Mouse (Mus musculus) neural tube, embryonic 13.5 days (tissue): Measurements from ENCODE around the gene Tet1. TPM values are rescaled to one million over a fixed set of nuclear protein-coding genes. Genes with fewer than 3 reads are reported as not detected.
A peak's percentile ranks its signal among the peaks of the same experiment; 100 is the strongest.

Source experiments
- ATAC-seq: fragments of 200-750 bp; cut with Nextera tagmentation; 2 replicates; pipeline ENCODE4 v1.8.0; 2017; ENCODE audit warnings: low read depth, mild to moderate bottlenecking, moderate TSS enrichment, moderate library complexity
- H3K27ac ChIP-seq: fragments of 300-500 bp; sonication (generic); replicated peaks from 2 replicates; pipeline ENCODE4 v1.5.1; 2015; ENCODE audit warnings: moderate library complexity, mild to moderate bottlenecking, inconsistent platforms
- H3K27me3 ChIP-seq: fragments of 300-500 bp; sonication (generic); 2 replicates; pipeline ENCODE4 v1.6.1; 2015; ENCODE audit warnings: mild to moderate bottlenecking, inconsistent platforms
- H3K36me3 ChIP-seq: fragments of 300-500 bp; sonication (generic); 2 replicates; pipeline ENCODE4 v1.6.1; 2015; ENCODE audit warnings: mild to moderate bottlenecking, inconsistent platforms
- H3K4me1 ChIP-seq: fragments of 300-500 bp; sonication (generic); replicated peaks from 2 replicates; pipeline ENCODE4 v1.6.1; 2015; ENCODE audit warnings: inconsistent platforms
- H3K4me2 ChIP-seq: fragments of 300-500 bp; sonication (generic); 2 replicates; pipeline ENCODE4 v1.6.1; 2015; ENCODE audit warnings: inconsistent platforms, mild to moderate bottlenecking, moderate library complexity
- H3K4me3 ChIP-seq: fragments of 300-500 bp; sonication (generic); 2 replicates; pipeline ENCODE4 v1.5.1; 2015; ENCODE audit warnings: mild to moderate bottlenecking, inconsistent platforms
- H3K9ac ChIP-seq: fragments of 300-500 bp; sonication (generic); 2 replicates; pipeline ENCODE4 v1.6.1; 2015; ENCODE audit warnings: moderate library complexity, mild to moderate bottlenecking, inconsistent platforms
- H3K9me3 ChIP-seq: fragments of 300-500 bp; sonication (generic); 2 replicates; pipeline ENCODE4 v1.6.1; 2016; ENCODE audit warnings: inconsistent platforms
- WGBS: fragments of 180-500 bp; shearing (Covaris S2); methylation state at CpG from one replicate; pipeline ENCODE4 v1.1.7; 2015; 5-methylcytosine and 5-hydroxymethylcytosine counted together
- polyA plus RNA-seq: library from polyadenylated mRNA; unstranded; fragments of >200 nt; fragmentation: Nextera tagmentation; extraction: Ambion mirVana; gene quantifications from 2 replicates; pipeline ENCODE4 v1.2.1, GENCODE M21; 2015

Gene Tet1
- polyA plus RNA-seq, 1 experiment from 2014 or later, result 30.4 TPM

- ATAC-seq, result no peak
- 43% methylated on average over 8 of the region's 8 CpGs for WGBS
- H3K27ac ChIP-seq, result no peak overlapping the region
- H3K27me3 ChIP-seq, result no peaks in the 10 kb centered on the region
- H3K4me2 ChIP-seq, result no peak overlapping the region
- no peak overlapping the region for H3K9ac ChIP-seq
- no peaks in the 10 kb centered on the region for H3K4me1 ChIP-seq
- H3K36me3 ChIP-seq, result no peaks in the 10 kb centered on the region
- no peak overlapping the region for H3K4me3 ChIP-seq
- no peaks in the 10 kb centered on the region for H3K9me3 ChIP-seq
These were observed 7.0 kb downstream of the Tet1 start for GRCm38 (mm10) chr10:62901826-62902225.

DNA sequence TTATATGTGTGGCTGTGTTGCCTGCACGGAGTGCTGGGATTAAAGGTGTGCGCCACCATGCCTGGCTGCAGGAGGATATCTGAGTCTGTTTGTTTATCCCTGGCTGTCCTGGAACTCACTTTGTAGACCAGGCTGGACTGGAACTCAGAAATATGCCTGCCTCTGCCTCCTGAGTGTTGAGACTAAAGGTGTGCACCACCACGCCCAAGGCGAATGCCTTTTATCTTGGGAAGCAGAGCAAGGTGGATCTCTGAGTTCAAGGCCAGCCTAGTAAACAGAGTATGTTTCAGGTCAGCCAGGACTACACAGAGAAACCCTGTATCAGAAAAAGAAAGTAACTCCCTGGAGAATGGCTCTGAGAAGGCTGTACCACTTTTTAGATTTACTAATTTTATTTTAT, 8.7 kb downstream of the Tet1 start:
- WGBS, result 94% methylated on average over 4 of the region's 4 CpGs
- no peak overlapping the region for H3K4me3 ChIP-seq
- no peaks in the 10 kb centered on the region for H3K36me3 ChIP-seq
- ATAC-seq, result no peak
- no peaks in the 10 kb centered on the region for H3K4me1 ChIP-seq
- no peaks in the 10 kb centered on the region for H3K9me3 ChIP-seq
- H3K9ac ChIP-seq, result no peak overlapping the region
- H3K27ac ChIP-seq, result no peak overlapping the region
- H3K4me2 ChIP-seq, result no peak overlapping the region
- H3K27me3 ChIP-seq, result no peaks in the 10 kb centered on the region

GRCm38 (mm10) chr10:62898061-62898460, 10.7 kb downstream of the Tet1 start:
- WGBS, result 86% methylated on average over 2 of the region's 2 CpGs
- Histone ChIP-seq H3K4me1 (no peaks in the 10 kb centered on the region), H3K9me3 (no peaks in the 10 kb centered on the region), H3K4me2 (no peak overlapping the region), H3K36me3 (no peaks in the 10 kb centered on the region), H3K4me3 (no peak overlapping the region), H3K27ac (no peak overlapping the region), H3K9ac (no peak overlapping the region), H3K27me3 (no peaks in the 10 kb centered on the region)
- ATAC-seq, result no peak

- H3K27me3 ChIP-seq, result no peaks in the 10 kb centered on the region
- WGBS, result 94% methylated on average over 3 of the region's 3 CpGs
- H3K4me1 ChIP-seq, result no peaks in the 10 kb centered on the region
- ATAC-seq, result no peak
- no peak overlapping the region for H3K27ac ChIP-seq
- H3K4me3 ChIP-seq, result no peak overlapping the region
- no peaks in the 10 kb centered on the region for H3K36me3 ChIP-seq
- no peak overlapping the region for H3K9ac ChIP-seq
- H3K4me2 ChIP-seq, result no peak overlapping the region
- no peaks in the 10 kb centered on the region for H3K9me3 ChIP-seq
These were observed 11.4 kb downstream of the Tet1 start for GRCm38 (mm10) chr10:62897437-62897836.

- WGBS, result 78% methylated on average over 4 of the region's 4 CpGs
- H3K9me3 ChIP-seq, result no peaks in the 10 kb centered on the region
- no peak for ATAC-seq
- H3K4me1 ChIP-seq, result no peaks in the 10 kb centered on the region
- no peaks in the 10 kb centered on the region for H3K27me3 ChIP-seq
- no peak overlapping the region for H3K27ac ChIP-seq
- no peak overlapping the region for H3K9ac ChIP-seq
- H3K36me3 ChIP-seq, result no peaks in the 10 kb centered on the region
- no peak overlapping the region for H3K4me2 ChIP-seq
- H3K4me3 ChIP-seq, result no peak overlapping the region
These were observed 12.0 kb downstream of the Tet1 start for GRCm38 (mm10) chr10:62896774-62897173.

- H3K4me1 ChIP-seq, result no peaks in the 10 kb centered on the region
- H3K9ac ChIP-seq, result no peak overlapping the region
- no peak overlapping the region for H3K27ac ChIP-seq
- H3K4me3 ChIP-seq, result no peak overlapping the region
- H3K36me3 ChIP-seq, result no peaks in the 10 kb centered on the region
- no peaks in the 10 kb centered on the region for H3K27me3 ChIP-seq
- H3K9me3 ChIP-seq, result no peaks in the 10 kb centered on the region
- H3K4me2 ChIP-seq, result no peak overlapping the region
- 80% methylated on average over 4 of the region's 4 CpGs for WGBS
- ATAC-seq, result no peak
These were observed 12.8 kb downstream of the Tet1 start for GRCm38 (mm10) chr10:62896035-62896434.

GRCm38 (mm10) chr10:62895386-62895785, 13.4 kb downstream of the Tet1 start:
- Histone ChIP-seq H3K27me3 (no peaks in the 10 kb centered on the region), H3K4me2 (no peak overlapping the region), H3K4me1 (no peaks in the 10 kb centered on the region), H3K4me3 (no peak overlapping the region), H3K9ac (no peak overlapping the region), H3K9me3 (no peaks in the 10 kb centered on the region), H3K36me3 (no peaks in the 10 kb centered on the region), H3K27ac (no peak overlapping the region)
- WGBS, result 85% methylated on average over 6 of the region's 6 CpGs
- no peak for ATAC-seq

GRCm38 (mm10) chr10:62894447-62894846, 14.3 kb downstream of the Tet1 start:
- Histone ChIP-seq H3K27ac (no peak overlapping the region), H3K4me3 (no peak overlapping the region), H3K27me3 (no peaks in the 10 kb centered on the region), H3K4me2 (no peak overlapping the region), H3K9me3 (no peaks in the 10 kb centered on the region), H3K36me3 (no peaks in the 10 kb centered on the region), H3K4me1 (no peaks in the 10 kb centered on the region), H3K9ac (no peak overlapping the region)
- 82% methylated on average over 3 of the region's 3 CpGs for WGBS
- no peak for ATAC-seq

- WGBS, result 75% methylated on average over 6 of the region's 6 CpGs
- no peak overlapping the region for H3K4me3 ChIP-seq
- no peaks in the 10 kb centered on the region for H3K4me1 ChIP-seq
- no peak overlapping the region for H3K27ac ChIP-seq
- H3K4me2 ChIP-seq, result no peak overlapping the region
- H3K27me3 ChIP-seq, result no peaks in the 10 kb centered on the region
- H3K36me3 ChIP-seq, result no peaks in the 10 kb centered on the region
- no peaks in the 10 kb centered on the region for H3K9me3 ChIP-seq
- no peak for ATAC-seq
- no peak overlapping the region for H3K9ac ChIP-seq
These were observed 15.4 kb downstream of the Tet1 start for GRCm38 (mm10) chr10:62893356-62893884.

GRCm38 (mm10) chr10:62892549-62893232, 16.1 kb downstream of the Tet1 start:
- Histone ChIP-seq H3K4me3 (no peak overlapping the region), H3K27me3 (no peaks in the 10 kb centered on the region; the same call in 1 of the 2 replicates), H3K9me3 (no peaks in the 10 kb centered on the region), H3K36me3 (no peaks in the 10 kb centered on the region), H3K9ac (no peak overlapping the region), H3K4me2 (no peak overlapping the region), H3K4me1 (no peaks in the 10 kb centered on the region), H3K27ac (no peak overlapping the region)
- 36% methylated on average over 4 of the region's 4 CpGs for WGBS
- no peak for ATAC-seq

DNA sequence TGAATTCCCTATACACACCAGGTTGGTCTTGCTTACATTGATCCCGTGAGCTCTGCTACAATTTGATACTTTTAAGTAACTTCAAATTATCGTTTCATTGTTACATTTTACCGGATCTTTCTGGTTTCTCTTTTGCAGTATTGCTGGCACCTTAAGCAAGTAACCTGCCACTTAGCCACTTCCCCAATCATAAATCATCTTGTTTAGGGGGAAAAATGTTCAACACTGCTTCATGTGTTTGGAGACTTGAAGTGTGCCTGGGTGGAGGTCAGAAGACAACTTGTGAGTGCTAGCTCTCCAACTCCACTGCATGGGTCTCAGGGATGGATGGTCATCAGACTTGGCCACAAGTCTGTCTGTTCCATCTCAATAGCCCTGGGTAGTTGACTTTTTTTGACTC, 17.8 kb downstream of the Tet1 start:
- Histone ChIP-seq H3K4me1 (peaks cover 15% of the 10 kb centered on the region), H3K27ac (no peak overlapping the region), H3K27me3 (peaks cover 9% of the 10 kb centered on the region; the same call in 1 of the 2 replicates), H3K4me2 (no peak overlapping the region), H3K9ac (no peak overlapping the region), H3K36me3 (no peaks in the 10 kb centered on the region), H3K4me3 (no peak overlapping the region), H3K9me3 (no peaks in the 10 kb centered on the region)
- ATAC-seq, result no peak
- 89% methylated on average over 3 of the region's 3 CpGs for WGBS

- Histone ChIP-seq H3K4me1 (peaks cover 28% of the 10 kb centered on the region), H3K27ac (no peak overlapping the region), H3K9ac (peak overlapping the region; percentile 64), H3K27me3 (peaks cover 23% of the 10 kb centered on the region), H3K9me3 (no peaks in the 10 kb centered on the region), H3K4me3 (peak overlapping the region; percentile 52), H3K4me2 (peak overlapping the region; percentile 70), H3K36me3 (no peaks in the 10 kb centered on the region)
- under 1% methylated on average over 56 of the region's 56 CpGs for WGBS
- peak; percentile 88 for ATAC-seq
These were observed 21.8 kb downstream of the Tet1 start for GRCm38 (mm10) chr10:62886799-62887591.
